Mouse (Mus musculus) heart, embryonic 16.5 days (tissue): ENCODE measurements around the gene Plac9b. TPM values are rescaled to one million over a fixed set of nuclear protein-coding genes. Genes with fewer than 3 reads are reported as not detected.

Source experiments
- polyA plus RNA-seq: library from polyadenylated mRNA; unstranded; fragments of >200 nt; fragmentation: Nextera tagmentation; extraction: Ambion mirVana; gene quantifications from 2 replicates; pipeline ENCODE4 v1.2.1, GENCODE M21; 2015

Plac9b gene
- polyA plus RNA-seq, 1 experiment from 2014 or later = 15.3 TPM

Other genes with a start within 250 kb of the Plac9b start
- gene Cphx1, start 244.2 kb downstream of the Plac9b start, polyA plus RNA-seq = not detected in 2 replicates
- 0.35 and 0.45 TPM in 2 replicates for gene Duxbl1, start 203.9 kb downstream of the Plac9b start, polyA plus RNA-seq
- gene Gm9780, start 139.8 kb downstream of the Plac9b start, polyA plus RNA-seq = 19.8 and 22.8 TPM in 2 replicates
- 18.4 and 26.3 TPM in 2 replicates for gene Tmem254c, start 115.1 kb downstream of the Plac9b start, polyA plus RNA-seq
- gene Cphx2, start 101.0 kb downstream of the Plac9b start, polyA plus RNA-seq = not detected in 2 replicates
- not detected in 2 replicates for gene Cphx3, start 100.2 kb downstream of the Plac9b start, polyA plus RNA-seq
- not detected in 2 replicates for gene Duxbl2, start 64.1 kb downstream of the Plac9b start, polyA plus RNA-seq
- 16.0 and 22.4 TPM in 2 replicates for gene Tmem254b, start 24.6 kb upstream of the Plac9b start, polyA plus RNA-seq
- gene Duxbl3, start 75.5 kb upstream of the Plac9b start, polyA plus RNA-seq = 0.52 and 0.95 TPM in 2 replicates